Mouse (Mus musculus) small intestine, adult 2 months (tissue): ENCODE results near the gene Thada. TPM values are rescaled to one million over a fixed set of nuclear protein-coding genes. Genes with fewer than 3 reads are reported as not detected.

Experiments used
- H3K27ac ChIP-seq: fragments of 200-500 bp; 2 replicates; pipeline ENCODE4 v1.5.1; 2012; ENCODE audit warnings: low read depth, low read length, control low read depth, inconsistent platforms; ENCODE audit not compliant: insufficient read depth
- H3K27me3 ChIP-seq: fragments of 200-500 bp; 2 replicates; pipeline ENCODE4 v1.6.1; 2012; ENCODE audit warnings: mild to moderate bottlenecking, moderate library complexity, low read length, inconsistent platforms; ENCODE audit not compliant: control insufficient read depth, insufficient read depth
- H3K36me3 ChIP-seq: fragments of 200-500 bp; 2 replicates; pipeline ENCODE4 v1.6.1; 2012; ENCODE audit warnings: mild to moderate bottlenecking, low read length, control low read depth, inconsistent platforms; ENCODE audit not compliant: control insufficient read depth, insufficient read depth
- H3K4me1 ChIP-seq: fragments of 200-500 bp; 2 replicates; pipeline ENCODE4 v1.6.1; 2012; ENCODE audit warnings: low read length, inconsistent platforms, mixed read lengths; ENCODE audit not compliant: control insufficient read depth, insufficient read depth, insufficient read length
- H3K4me3 ChIP-seq: fragments of 200-500 bp; 2 replicates; pipeline ENCODE4 v1.5.1; 2012; ENCODE audit warnings: low read depth, mild to moderate bottlenecking, control low read depth, inconsistent platforms, low read length, moderate library complexity
- CTCF ChIP-seq: fragments of 200-500 bp; IDR thresholded peaks from 2 replicates; pipeline ENCODE4 v1.5.1; 2012; ENCODE audit warnings: low read depth, mild to moderate bottlenecking, control low read depth, inconsistent platforms, low read length, moderate library complexity, mixed read lengths; ENCODE audit not compliant: insufficient replicate concordance, insufficient read length; ENCODE audit errors: extremely low read depth
- POLR2A ChIP-seq: fragments of 200-500 bp; IDR thresholded peaks from 2 replicates; pipeline ENCODE4 v1.6.1; 2012; ENCODE audit warnings: low read depth, mild to moderate bottlenecking, control low read depth, inconsistent platforms, low read length, moderate library complexity
- WGBS: fragments of 180-500 bp; shearing (Covaris S2); methylation state at CpG from one replicate; pipeline ENCODE4 v1.1.7; 2018; 5-methylcytosine and 5-hydroxymethylcytosine counted together
- polyA plus RNA-seq: library from polyadenylated mRNA; depleted of rRNA; stranded (reverse); fragments of >200 nt; gene quantifications from 2 replicates; pipeline ENCODE4 v1.2.3, GENCODE M21; 2012

Gene Thada
- polyA plus RNA-seq, 1 experiment = 3.5 TPM

- Histone ChIP-seq H3K4me3 (no peak overlapping the region), H3K36me3 (no peaks in the 10 kb centered on the region), H3K4me1 (no peaks in the 10 kb centered on the region; the same call in 1 of the 2 replicates), H3K27ac (no peak overlapping the region), H3K27me3 (no peaks in the 10 kb centered on the region)
- 75% methylated on average over 4 of the region's 4 CpGs for WGBS
- TF ChIP-seq CTCF = no peak
- TF ChIP-seq POLR2A = no peak
These were observed 298.6 kb downstream of the Thada start for GRCm38 (mm10) chr17:84167377-84167776.

- peaks cover 8% of the 10 kb centered on the region for H3K4me1 ChIP-seq
- TF ChIP-seq CTCF = no peak
- TF ChIP-seq POLR2A = no peak
- H3K36me3 ChIP-seq = no peaks in the 10 kb centered on the region
- no peak overlapping the region for H3K4me3 ChIP-seq
- H3K27me3 ChIP-seq = no peaks in the 10 kb centered on the region
- 86% methylated on average over 9 of the region's 9 CpGs for WGBS
- no peak overlapping the region for H3K27ac ChIP-seq
These were observed 299.7 kb downstream of the Thada start for GRCm38 (mm10) chr17:84166135-84166860.

GRCm38 (mm10) chr17:84165735-84166134, 300.3 kb downstream of the Thada start:
- Histone ChIP-seq H3K4me1 (peaks cover 11% of the 10 kb centered on the region), H3K4me3 (no peak overlapping the region), H3K27ac (no peak overlapping the region), H3K36me3 (no peaks in the 10 kb centered on the region), H3K27me3 (no peaks in the 10 kb centered on the region)
- 84% methylated on average over 3 of the region's 3 CpGs for WGBS
- no peak for TF ChIP-seq CTCF
- TF ChIP-seq POLR2A = no peak

DNA sequence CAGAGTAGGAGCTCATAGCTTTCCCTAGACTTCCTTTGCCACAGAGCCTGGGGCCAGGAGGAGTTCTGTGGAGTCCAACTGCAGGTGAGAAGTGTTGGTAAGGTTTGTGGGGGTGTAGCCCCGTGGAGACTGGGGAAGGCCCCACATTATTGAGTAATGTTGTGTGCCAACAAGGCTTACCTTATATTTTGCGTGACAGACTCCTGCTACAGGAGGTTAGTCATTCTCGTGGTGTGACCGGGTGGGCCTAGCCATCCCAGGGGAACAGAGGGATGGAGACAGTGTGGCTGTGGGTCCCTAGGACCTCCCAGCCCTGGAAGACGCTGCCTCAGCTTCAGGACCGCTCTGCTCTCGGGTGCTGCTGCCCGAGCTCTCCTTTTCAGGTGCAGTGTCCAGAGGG, 301.9 kb downstream of the Thada start:
- H3K27ac ChIP-seq = no peak overlapping the region
- no peak overlapping the region for H3K4me3 ChIP-seq
- TF ChIP-seq CTCF (no peak), POLR2A (no peak)
- no peaks in the 10 kb centered on the region for H3K36me3 ChIP-seq
- H3K4me1 ChIP-seq = peaks cover 15% of the 10 kb centered on the region
- 89% methylated on average over 8 of the region's 8 CpGs for WGBS
- no peaks in the 10 kb centered on the region for H3K27me3 ChIP-seq

DNA sequence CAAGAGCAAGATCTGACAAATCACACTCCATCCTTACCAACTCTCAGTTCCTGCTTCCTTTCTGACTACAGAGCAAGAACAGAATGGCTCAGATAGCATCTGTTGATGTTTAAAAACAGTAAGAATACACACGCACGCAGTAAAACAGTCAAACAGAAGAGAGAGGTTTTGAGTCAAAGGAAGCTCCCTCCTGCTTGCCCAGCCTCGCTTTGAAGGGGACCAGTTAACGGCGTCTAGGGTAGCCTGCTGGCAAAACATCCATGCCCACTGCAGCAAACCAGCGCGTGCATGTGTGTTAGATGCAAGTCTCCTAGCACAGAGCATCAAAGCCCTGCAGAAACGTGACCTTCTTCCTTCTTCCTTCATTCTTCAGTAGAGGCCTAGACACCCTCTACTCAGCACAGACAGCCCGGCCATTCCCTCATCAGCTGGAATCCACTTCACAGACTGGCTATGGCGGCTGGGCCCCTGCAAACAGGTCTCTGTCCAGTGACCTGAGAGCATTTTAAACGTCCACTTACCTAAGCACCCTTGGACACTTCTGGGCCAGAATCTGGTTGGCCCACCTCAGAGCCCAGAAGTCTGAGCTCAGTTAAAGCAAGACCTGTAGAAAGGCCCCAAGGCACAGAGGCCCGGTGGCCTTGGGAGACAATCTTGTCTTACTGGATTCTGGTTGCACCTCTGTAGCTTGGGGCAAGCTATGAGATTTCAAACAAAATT, 302.8 kb downstream of the Thada start:
- Histone ChIP-seq H3K27ac (no peak overlapping the region), H3K36me3 (no peaks in the 10 kb centered on the region), H3K4me3 (no peak overlapping the region), H3K27me3 (no peaks in the 10 kb centered on the region), H3K4me1 (peaks cover 21% of the 10 kb centered on the region)
- TF ChIP-seq POLR2A (no peak), CTCF (no peak)
- WGBS = 82% methylated on average over 12 of the region's 12 CpGs

GRCm38 (mm10) chr17:84162211-84162760, 303.7 kb downstream of the Thada start:
- H3K27ac ChIP-seq = no peak overlapping the region
- TF ChIP-seq CTCF (no peak), POLR2A (no peak)
- peaks cover 30% of the 10 kb centered on the region for H3K4me1 ChIP-seq
- 89% methylated on average over 8 of the region's 8 CpGs for WGBS
- H3K36me3 ChIP-seq = no peaks in the 10 kb centered on the region
- H3K4me3 ChIP-seq = no peak overlapping the region
- no peaks in the 10 kb centered on the region for H3K27me3 ChIP-seq

DNA sequence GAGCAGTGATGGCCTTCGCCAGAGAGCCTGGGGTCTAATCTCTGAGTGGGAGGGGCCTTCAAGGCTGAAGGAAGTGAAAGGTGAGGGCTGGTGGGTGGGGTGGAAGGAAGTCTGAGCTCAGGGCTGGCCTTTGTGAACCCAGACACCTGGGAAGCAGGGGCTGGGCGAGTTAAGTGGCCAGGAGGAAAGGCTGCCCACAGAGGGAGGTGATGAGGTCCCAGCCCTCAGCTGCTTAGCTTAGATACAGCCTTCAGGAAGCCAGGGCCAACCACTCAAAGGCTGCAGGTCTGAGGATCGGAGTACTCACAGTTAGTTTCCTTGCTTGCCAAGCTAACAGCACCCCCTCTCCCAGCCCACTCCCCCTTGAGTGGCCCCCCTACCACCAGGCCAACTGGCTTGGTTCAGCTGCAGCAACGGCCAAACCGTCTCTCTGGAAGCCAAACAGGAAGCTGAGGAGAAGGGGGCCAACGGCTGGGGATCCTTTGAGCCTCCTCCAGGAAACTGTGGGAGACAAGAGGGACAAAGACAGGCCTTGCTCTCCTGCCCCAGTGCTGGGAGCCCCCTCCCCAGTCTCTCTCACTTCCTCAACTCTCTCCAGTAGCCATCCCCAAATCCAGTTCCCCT, 304.7 kb downstream of the Thada start:
- no peaks in the 10 kb centered on the region for H3K27me3 ChIP-seq
- no peaks in the 10 kb centered on the region for H3K36me3 ChIP-seq
- H3K4me1 ChIP-seq = peaks cover 34% of the 10 kb centered on the region
- no peak overlapping the region for H3K27ac ChIP-seq
- no peak for TF ChIP-seq CTCF
- no peak for TF ChIP-seq POLR2A
- H3K4me3 ChIP-seq = no peak overlapping the region
- 17% methylated on average over 6 of the region's 6 CpGs for WGBS
